Mouse (Mus musculus): ENCODE data around the gene Fmo2. TPM values are rescaled to one million over a fixed set of nuclear protein-coding genes. Genes with fewer than 3 reads are reported as not detected.

Fmo2 gene
- polyA plus RNA-seq, 1 experiment from 2014 or later: not detected

- ATAC-seq (replicated peaks; ENCODE audit: low FRiP score) (no peak), DNase-seq (ENCODE audit: low spot score) (no peak)
- Histone ChIP-seq H3K4me3 (ENCODE audit: low read depth, low read length) (no peak overlapping the region), H3K4me2 (no peak overlapping the region), H3K9ac (ENCODE audit: low read depth, low read length) (no peak overlapping the region), H3K27me3 (replicated peaks; ENCODE audit: control insufficient read depth, insufficient read depth, low read length) (no peaks in the 10 kb centered on the region), H3K36me3 (ENCODE audit: control insufficient read depth, insufficient read depth, low read length) (no peaks in the 10 kb centered on the region), H3K27ac (ENCODE audit: low read depth, low read length) (no peak overlapping the region), H3K9me3 (ENCODE audit: control insufficient read depth, low read length) (no peaks in the 10 kb centered on the region), H3K4me1 (replicated peaks; ENCODE audit: control insufficient read depth, insufficient read depth, low read length) (no peaks in the 10 kb centered on the region)
Measured at GRCm38 (mm10) chr1:162912085-162912484, 13.6 kb upstream of the Fmo2 start.

DNA sequence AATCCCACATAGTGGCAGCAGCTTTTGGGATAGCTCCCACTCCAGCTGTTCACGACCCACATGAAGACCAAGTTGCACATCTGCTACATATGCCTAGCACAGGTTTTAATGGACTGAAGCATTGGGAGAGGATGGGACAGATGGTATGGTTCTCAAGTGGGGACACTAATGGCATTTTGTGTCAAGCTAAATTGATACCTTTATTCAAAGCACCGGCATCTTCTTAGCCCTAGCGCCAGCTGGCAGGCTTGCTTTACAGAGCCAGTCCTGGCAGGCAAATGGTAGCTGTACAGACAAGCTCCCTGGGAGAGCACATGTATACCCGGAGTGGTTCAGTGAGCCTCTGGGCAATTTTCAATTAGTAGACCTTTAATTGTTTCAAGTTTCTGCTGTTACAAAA, 3.4 kb upstream of the Fmo2 start:
- H3K4me1 ChIP-seq (replicated peaks; ENCODE audit: control insufficient read depth, insufficient read depth, low read length): no peaks in the 10 kb centered on the region
- WGBS: 80% methylated on average over 4 of the region's 4 CpGs
- no peak overlapping the region for H3K4me3 ChIP-seq (ENCODE audit: low read depth, low read length)
- H3K9ac ChIP-seq (ENCODE audit: low read depth, low read length): no peak overlapping the region
- H3K9me3 ChIP-seq (ENCODE audit: control insufficient read depth, low read length): no peaks in the 10 kb centered on the region
- no peaks in the 10 kb centered on the region for H3K27me3 ChIP-seq (replicated peaks; ENCODE audit: control insufficient read depth, insufficient read depth, low read length)
- no peaks in the 10 kb centered on the region for H3K36me3 ChIP-seq (ENCODE audit: control insufficient read depth, insufficient read depth, low read length)
- DNase-seq (ENCODE audit: low spot score): no peak
- no peak overlapping the region for H3K4me2 ChIP-seq
- no peak overlapping the region for H3K27ac ChIP-seq (ENCODE audit: low read depth, low read length)
- ATAC-seq (replicated peaks; ENCODE audit: low FRiP score): no peak

DNA sequence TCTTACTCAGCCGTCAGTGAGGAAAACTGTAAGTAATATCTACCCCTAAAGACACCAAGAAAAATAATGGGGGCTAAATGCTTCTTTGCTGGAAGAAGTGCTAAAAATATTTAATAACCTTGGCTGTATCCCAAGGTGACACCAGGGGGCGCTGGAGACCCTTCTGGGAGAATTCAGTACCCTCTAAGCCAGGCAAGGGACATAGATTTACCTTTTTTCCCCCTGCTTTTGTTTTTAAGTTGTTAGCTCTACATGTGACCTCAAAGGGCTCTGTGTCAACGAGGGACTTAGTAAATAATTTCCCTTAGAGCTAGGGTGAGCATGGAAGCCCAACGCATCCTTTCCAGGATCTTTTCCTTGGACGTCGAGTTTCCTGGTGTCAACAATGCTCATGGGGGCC, 2.6 kb downstream of the Fmo2 start:
- no peak overlapping the region for H3K4me3 ChIP-seq (ENCODE audit: low read depth, low read length)
- H3K4me1 ChIP-seq (replicated peaks; ENCODE audit: control insufficient read depth, insufficient read depth, low read length): no peaks in the 10 kb centered on the region
- H3K9ac ChIP-seq (ENCODE audit: low read depth, low read length): no peak overlapping the region
- 42% methylated on average over 6 of the region's 6 CpGs for WGBS
- H3K9me3 ChIP-seq (ENCODE audit: control insufficient read depth, low read length): no peaks in the 10 kb centered on the region
- DNase-seq (ENCODE audit: low spot score) (peak; percentile 45), ATAC-seq (replicated peaks; ENCODE audit: low FRiP score) (0 out of 2 replicates have a peak, but pooled peaks have one; percentile 39)
- H3K4me2 ChIP-seq: no peak overlapping the region
- no peaks in the 10 kb centered on the region for H3K27me3 ChIP-seq (replicated peaks; ENCODE audit: control insufficient read depth, insufficient read depth, low read length)
- H3K36me3 ChIP-seq (ENCODE audit: control insufficient read depth, insufficient read depth, low read length): no peaks in the 10 kb centered on the region
- no peak overlapping the region for H3K27ac ChIP-seq (ENCODE audit: low read depth, low read length)

DNA sequence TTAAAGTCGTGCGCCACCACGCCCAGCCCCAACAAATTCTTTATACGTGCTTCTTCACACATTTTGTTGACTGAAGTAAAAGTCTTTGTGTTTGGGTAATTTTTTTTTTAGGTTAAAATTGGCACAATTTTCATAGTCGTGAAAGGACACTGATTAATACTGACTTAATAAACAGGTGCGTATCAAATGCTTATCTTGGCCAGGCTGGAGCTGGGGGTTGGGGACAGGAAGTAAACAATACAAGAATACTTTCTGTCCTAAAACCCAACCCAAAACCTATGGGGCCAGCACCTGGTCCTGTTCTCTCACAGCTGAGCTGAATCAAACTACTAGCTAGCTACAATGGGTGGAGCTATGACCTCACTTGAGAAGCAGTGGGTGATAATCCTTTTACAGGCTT, 5.5 kb downstream of the Fmo2 start:
- Histone ChIP-seq H3K9ac (ENCODE audit: low read depth, low read length) (no peak overlapping the region), H3K36me3 (ENCODE audit: control insufficient read depth, insufficient read depth, low read length) (no peaks in the 10 kb centered on the region), H3K4me1 (replicated peaks; ENCODE audit: control insufficient read depth, insufficient read depth, low read length) (no peaks in the 10 kb centered on the region), H3K4me2 (no peak overlapping the region), H3K27ac (ENCODE audit: low read depth, low read length) (no peak overlapping the region), H3K9me3 (ENCODE audit: control insufficient read depth, low read length) (no peaks in the 10 kb centered on the region), H3K4me3 (ENCODE audit: low read depth, low read length) (no peak overlapping the region), H3K27me3 (replicated peaks; ENCODE audit: control insufficient read depth, insufficient read depth, low read length) (no peaks in the 10 kb centered on the region)
- WGBS: 88% methylated on average over 6 of the region's 6 CpGs
- DNase-seq (ENCODE audit: low spot score) (no peak), ATAC-seq (replicated peaks; ENCODE audit: low FRiP score) (no peak)

- H3K4me1 ChIP-seq (replicated peaks; ENCODE audit: control insufficient read depth, insufficient read depth, low read length): no peaks in the 10 kb centered on the region
- 48% methylated on average over 6 of the region's 6 CpGs for WGBS
- 0 out of 2 replicates have a peak, but pooled peaks have one; percentile 34 for ATAC-seq (replicated peaks; ENCODE audit: low FRiP score)
- H3K9ac ChIP-seq (ENCODE audit: low read depth, low read length): no peak overlapping the region
- no peaks in the 10 kb centered on the region for H3K36me3 ChIP-seq (ENCODE audit: control insufficient read depth, insufficient read depth, low read length)
- H3K4me3 ChIP-seq (ENCODE audit: low read depth, low read length): no peak overlapping the region
- DNase-seq (ENCODE audit: low spot score): no peak
- no peak overlapping the region for H3K27ac ChIP-seq (ENCODE audit: low read depth, low read length)
- H3K9me3 ChIP-seq (ENCODE audit: control insufficient read depth, low read length): no peaks in the 10 kb centered on the region
- no peak overlapping the region for H3K4me2 ChIP-seq
- H3K27me3 ChIP-seq (replicated peaks; ENCODE audit: control insufficient read depth, insufficient read depth, low read length): no peaks in the 10 kb centered on the region
Measured at GRCm38 (mm10) chr1:162891980-162892451, 6.5 kb downstream of the Fmo2 start.

- Histone ChIP-seq H3K9ac (ENCODE audit: low read depth, low read length) (no peak overlapping the region), H3K4me2 (no peak overlapping the region), H3K4me3 (ENCODE audit: low read depth, low read length) (no peak overlapping the region), H3K36me3 (ENCODE audit: control insufficient read depth, insufficient read depth, low read length) (no peaks in the 10 kb centered on the region), H3K27ac (ENCODE audit: low read depth, low read length) (no peak overlapping the region), H3K9me3 (ENCODE audit: control insufficient read depth, low read length) (no peaks in the 10 kb centered on the region), H3K27me3 (replicated peaks; ENCODE audit: control insufficient read depth, insufficient read depth, low read length) (no peaks in the 10 kb centered on the region), H3K4me1 (replicated peaks; ENCODE audit: control insufficient read depth, insufficient read depth, low read length) (no peaks in the 10 kb centered on the region)
- DNase-seq (ENCODE audit: low spot score) (no peak), ATAC-seq (replicated peaks; ENCODE audit: low FRiP score) (no peak)
- WGBS: 87% methylated on average over 12 of the region's 12 CpGs
Measured at GRCm38 (mm10) chr1:162888646-162889045, 9.9 kb downstream of the Fmo2 start.

DNA sequence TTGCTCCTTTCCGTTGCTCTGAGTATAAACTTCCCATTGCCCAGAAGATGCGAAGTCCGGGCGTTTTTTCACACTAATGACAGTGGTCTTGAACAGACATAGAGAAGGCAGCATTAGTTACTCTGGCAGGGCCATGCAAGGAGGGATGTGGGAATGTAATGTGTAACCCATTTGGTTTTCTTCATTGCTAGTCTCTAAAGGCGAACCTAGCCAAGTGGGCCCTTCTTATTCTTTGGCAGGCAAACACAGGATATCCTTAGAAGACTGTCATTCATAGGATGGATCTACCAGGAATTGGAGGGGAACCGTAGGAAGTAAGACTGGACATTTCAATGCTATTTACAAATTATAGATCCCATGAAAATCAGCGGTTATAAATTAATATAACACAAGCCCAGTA, 10.9 kb downstream of the Fmo2 start:
- Histone ChIP-seq H3K27me3 (replicated peaks; ENCODE audit: control insufficient read depth, insufficient read depth, low read length) (no peaks in the 10 kb centered on the region), H3K9ac (ENCODE audit: low read depth, low read length) (no peak overlapping the region), H3K27ac (ENCODE audit: low read depth, low read length) (no peak overlapping the region), H3K4me2 (no peak overlapping the region), H3K9me3 (ENCODE audit: control insufficient read depth, low read length) (no peaks in the 10 kb centered on the region), H3K36me3 (ENCODE audit: control insufficient read depth, insufficient read depth, low read length) (no peaks in the 10 kb centered on the region), H3K4me3 (ENCODE audit: low read depth, low read length) (no peak overlapping the region), H3K4me1 (replicated peaks; ENCODE audit: control insufficient read depth, insufficient read depth, low read length) (no peaks in the 10 kb centered on the region)
- DNase-seq (ENCODE audit: low spot score): no peak
- 92% methylated on average over 7 of the region's 7 CpGs for WGBS
- ATAC-seq (replicated peaks; ENCODE audit: low FRiP score): no peak

GRCm38 (mm10) chr1:162886138-162886816, 12.2 kb downstream of the Fmo2 start:
- 75% methylated on average over 11 of the region's 11 CpGs for WGBS
- H3K27ac ChIP-seq (ENCODE audit: low read depth, low read length): no peak overlapping the region

DNA sequence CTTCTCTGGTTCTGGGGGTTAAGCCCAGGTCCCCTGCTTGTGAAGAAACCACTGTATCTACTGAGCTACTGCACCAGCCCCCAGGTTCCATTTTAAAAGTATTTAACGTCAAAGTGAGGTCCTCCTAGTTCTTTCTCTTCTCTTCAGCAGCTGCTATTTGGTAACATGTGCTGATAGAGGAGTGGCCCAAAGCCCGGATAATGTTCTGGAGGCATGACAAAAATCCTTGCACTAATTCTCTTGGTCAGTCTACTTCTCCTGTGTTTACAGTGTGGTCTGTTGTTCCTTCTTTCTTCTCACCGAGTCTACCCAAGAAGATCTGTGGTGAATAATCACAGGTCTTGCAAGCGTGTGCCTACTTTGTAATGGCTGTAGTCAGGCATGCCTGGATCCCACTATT, 15.8 kb downstream of the Fmo2 start:
- Histone ChIP-seq H3K36me3 (ENCODE audit: control insufficient read depth, insufficient read depth, low read length) (no peaks in the 10 kb centered on the region), H3K4me3 (ENCODE audit: low read depth, low read length) (no peak overlapping the region), H3K27ac (ENCODE audit: low read depth, low read length) (no peak overlapping the region), H3K9ac (ENCODE audit: low read depth, low read length) (no peak overlapping the region), H3K4me2 (no peak overlapping the region), H3K4me1 (replicated peaks; ENCODE audit: control insufficient read depth, insufficient read depth, low read length) (no peaks in the 10 kb centered on the region), H3K9me3 (ENCODE audit: control insufficient read depth, low read length) (no peaks in the 10 kb centered on the region), H3K27me3 (replicated peaks; ENCODE audit: control insufficient read depth, insufficient read depth, low read length) (no peaks in the 10 kb centered on the region)
- ATAC-seq (replicated peaks; ENCODE audit: low FRiP score) (no peak), DNase-seq (ENCODE audit: low spot score) (no peak)
- 82% methylated on average over 4 of the region's 4 CpGs for WGBS

More at GRCm38 (mm10) chr1:162886138-162886816, 12.2 kb downstream of the Fmo2 start:
- Histone ChIP-seq H3K36me3 (ENCODE audit: control insufficient read depth, insufficient read depth, low read length) (no peaks in the 10 kb centered on the region), H3K4me2 (no peak overlapping the region), H3K9ac (ENCODE audit: low read depth, low read length) (no peak overlapping the region), H3K4me1 (replicated peaks; ENCODE audit: control insufficient read depth, insufficient read depth, low read length) (no peaks in the 10 kb centered on the region), H3K27me3 (replicated peaks; ENCODE audit: control insufficient read depth, insufficient read depth, low read length) (no peaks in the 10 kb centered on the region), H3K9me3 (ENCODE audit: control insufficient read depth, low read length) (no peaks in the 10 kb centered on the region), H3K4me3 (ENCODE audit: low read depth, low read length) (no peak overlapping the region)
- ATAC-seq (replicated peaks; ENCODE audit: low FRiP score): no peak
- no peak for DNase-seq (ENCODE audit: low spot score)

Measured in liver, embryonic 11.5 days (tissue).